Mouse (Mus musculus) neural tube, embryonic 11.5 days (tissue): Measurements from ENCODE around the gene Tsen15. TPM values are rescaled to one million over a fixed set of nuclear protein-coding genes. Genes with fewer than 3 reads are reported as not detected.
"Not testable (repeated sequence)": the region's sequence is repeated elsewhere in the genome, so short reads cannot be mapped to it uniquely, and the experiment has no call there.

Experiments used
- ATAC-seq: fragments of 200-750 bp; cut with Nextera tagmentation; 2 replicates; pipeline ENCODE4 v1.8.0; 2017; ENCODE audit warnings: moderate number of reproducible peaks, mild to moderate bottlenecking, moderate TSS enrichment, moderate library complexity; ENCODE audit not compliant: insufficient read depth, low FRiP score, low TSS enrichment
- DNase-seq: peaks from one replicate; pipeline ENCODE4 v3.0.0-alpha.2; 2015; ENCODE audit warnings: low spot score
- H3K27ac ChIP-seq: fragments of 300-500 bp; sonication (generic); 2 replicates; pipeline ENCODE4 v1.5.1; 2014; ENCODE audit warnings: low read depth, mild to moderate bottlenecking, low read length
- H3K27me3 ChIP-seq: fragments of 300-500 bp; sonication (generic); 2 replicates; pipeline ENCODE4 v1.6.1; 2014; ENCODE audit warnings: mild to moderate bottlenecking, low read length, mixed read lengths; ENCODE audit not compliant: control insufficient read depth, insufficient read depth
- H3K36me3 ChIP-seq: fragments of 300-500 bp; sonication (generic); 2 replicates; pipeline ENCODE4 v1.6.1; 2014; ENCODE audit warnings: mild to moderate bottlenecking, low read length, moderate library complexity, mixed read lengths; ENCODE audit not compliant: control insufficient read depth, insufficient read depth
- H3K4me1 ChIP-seq: fragments of 300-500 bp; sonication (generic); 2 replicates; pipeline ENCODE4 v1.6.1; 2014; ENCODE audit warnings: low read length, mixed read lengths; ENCODE audit not compliant: control insufficient read depth, insufficient read depth
- H3K4me2 ChIP-seq: fragments of 300-500 bp; sonication (generic); 2 replicates; pipeline ENCODE4 v1.6.1; 2014; ENCODE audit warnings: low read depth, mild to moderate bottlenecking, moderate library complexity
- H3K4me3 ChIP-seq: fragments of 300-500 bp; sonication (generic); 2 replicates; pipeline ENCODE4 v1.5.1; 2014; ENCODE audit warnings: low read depth, low read length
- H3K9ac ChIP-seq: fragments of 300-500 bp; sonication (generic); 2 replicates; pipeline ENCODE4 v1.6.1; 2014; ENCODE audit warnings: mild to moderate bottlenecking, low read length
- H3K9me3 ChIP-seq: fragments of 300-500 bp; sonication (generic); 2 replicates; pipeline ENCODE4 v1.6.1; 2016; ENCODE audit warnings: low read length; ENCODE audit not compliant: control insufficient read depth
- WGBS: fragments of 180-500 bp; shearing (Covaris S2); extraction: QIAGEN DNeasy Blood & Tissue Kit; methylation state at CpG from one replicate; pipeline ENCODE4 v1.1.7; 2014; 5-methylcytosine and 5-hydroxymethylcytosine counted together
- polyA plus RNA-seq: library from polyadenylated mRNA; unstranded; fragments of >200 nt; fragmentation: Nextera tagmentation; extraction: Ambion mirVana; gene quantifications from 2 replicates; pipeline ENCODE4 v1.2.1, GENCODE M21; 2014

Tsen15 gene
- polyA plus RNA-seq, 1 experiment from 2014 or later: 62.8 TPM

GRCm38 (mm10) chr1:152398708-152399107, 12.2 kb upstream of the Tsen15 start:
- ATAC-seq (no peak), DNase-seq (no peak)
- Histone ChIP-seq H3K4me2 (no peak overlapping the region), H3K4me3 (no peak overlapping the region), H3K4me1 (peaks cover 6% of the 10 kb centered on the region; the same call in 1 of the 2 replicates), H3K36me3 (no peaks in the 10 kb centered on the region), H3K27me3 (peaks cover 2% of the 10 kb centered on the region; the same call in 1 of the 2 replicates), H3K27ac (no peak overlapping the region), H3K9ac (no peak overlapping the region), H3K9me3 (no peaks in the 10 kb centered on the region)
- WGBS: 77% methylated on average over 1 of the region's 1 CpGs

- ATAC-seq: no peak
- DNase-seq: no peak
- no peak overlapping the region for H3K4me3 ChIP-seq
- 84% methylated on average over 4 of the region's 4 CpGs for WGBS
- H3K27me3 ChIP-seq: no peaks in the 10 kb centered on the region
- no peaks in the 10 kb centered on the region for H3K9me3 ChIP-seq
- H3K36me3 ChIP-seq: no peaks in the 10 kb centered on the region
- no peak overlapping the region for H3K27ac ChIP-seq
- H3K9ac ChIP-seq: no peak overlapping the region
- H3K4me1 ChIP-seq: no peaks in the 10 kb centered on the region
- H3K4me2 ChIP-seq: no peak overlapping the region
Measured at GRCm38 (mm10) chr1:152394956-152395515, 8.5 kb upstream of the Tsen15 start.

GRCm38 (mm10) chr1:152394137-152394536, 7.6 kb upstream of the Tsen15 start:
- no peak overlapping the region for H3K4me2 ChIP-seq
- no peak overlapping the region for H3K9ac ChIP-seq
- no peak overlapping the region for H3K4me3 ChIP-seq
- no peaks in the 10 kb centered on the region for H3K9me3 ChIP-seq
- no peaks in the 10 kb centered on the region for H3K4me1 ChIP-seq
- DNase-seq: no peak
- WGBS: 94% methylated on average over 3 of the region's 3 CpGs
- no peak overlapping the region for H3K27ac ChIP-seq
- ATAC-seq: no peak
- no peaks in the 10 kb centered on the region for H3K27me3 ChIP-seq
- H3K36me3 ChIP-seq: no peaks in the 10 kb centered on the region

DNA sequence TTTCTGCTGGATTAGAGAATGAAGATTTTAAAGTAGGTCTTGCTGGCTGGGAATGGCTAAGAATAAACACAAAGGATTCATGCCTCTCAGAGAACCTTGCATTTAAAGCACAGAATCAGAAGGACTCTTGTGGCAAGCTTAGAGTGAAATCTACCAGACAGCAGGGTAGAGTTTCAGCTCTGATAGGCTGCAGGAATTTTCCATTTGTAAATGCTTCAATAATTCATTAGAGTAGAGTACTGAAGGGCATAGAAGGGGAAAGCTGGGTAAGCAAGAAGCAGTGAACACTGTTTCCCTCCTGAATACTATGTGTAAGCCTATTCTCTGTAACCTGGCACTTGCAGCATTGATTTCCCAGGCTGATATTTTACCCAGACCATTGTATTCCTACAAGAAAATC, 2.8 kb upstream of the Tsen15 start:
- Histone ChIP-seq H3K9ac (no peak overlapping the region), H3K27ac (no peak overlapping the region), H3K4me2 (no peak overlapping the region), H3K4me1 (no peaks in the 10 kb centered on the region), H3K4me3 (no peak overlapping the region), H3K36me3 (no peaks in the 10 kb centered on the region), H3K27me3 (no peaks in the 10 kb centered on the region), H3K9me3 (no peaks in the 10 kb centered on the region)
- no peak for DNase-seq
- no peak for ATAC-seq

DNA sequence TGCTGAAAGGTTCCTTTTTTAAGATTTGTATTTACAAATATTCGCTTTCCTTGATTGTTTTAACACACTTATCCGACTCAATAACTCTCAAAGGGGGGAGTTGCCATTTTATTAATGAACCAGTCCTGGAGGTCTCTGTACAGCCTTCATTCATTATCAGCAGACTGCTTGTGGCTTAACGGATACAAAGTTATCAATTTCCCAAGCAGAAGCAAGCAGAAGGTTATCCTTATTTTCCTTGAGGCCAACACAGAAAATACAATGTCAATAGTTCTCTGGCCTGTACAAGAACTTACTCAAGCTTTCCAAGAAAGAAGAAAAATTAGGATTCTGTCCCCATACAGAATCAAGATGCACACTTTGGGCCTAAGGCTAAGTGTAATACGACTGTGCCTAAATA, 795 bp downstream of the Tsen15 start:
- Histone ChIP-seq H3K4me2 (peak overlapping the region; percentile 70), H3K4me3 (peak overlapping the region; percentile 81), H3K9ac (peak overlapping the region; percentile 71)
- not testable (repeated sequence) for H3K4me1 ChIP-seq, H3K27me3 ChIP-seq, H3K27ac ChIP-seq, H3K36me3 ChIP-seq, DNase-seq, ATAC-seq, H3K9me3 ChIP-seq
- 29% methylated on average over 2 of the region's 4 CpGs for whole genome bisulfite sequencing

GRCm38 (mm10) chr1:152384589-152384988, 1.9 kb downstream of the Tsen15 start:
- Histone ChIP-seq H3K27me3 (no peaks in the 10 kb centered on the region), H3K4me3 (no peak overlapping the region), H3K9me3 (no peaks in the 10 kb centered on the region), H3K4me2 (no peak overlapping the region), H3K9ac (no peak overlapping the region), H3K27ac (no peak overlapping the region), H3K4me1 (no peaks in the 10 kb centered on the region), H3K36me3 (no peaks in the 10 kb centered on the region)
- no peak for ATAC-seq
- 89% methylated on average over 1 of the region's 1 CpGs for WGBS
- DNase-seq: no peak

DNA sequence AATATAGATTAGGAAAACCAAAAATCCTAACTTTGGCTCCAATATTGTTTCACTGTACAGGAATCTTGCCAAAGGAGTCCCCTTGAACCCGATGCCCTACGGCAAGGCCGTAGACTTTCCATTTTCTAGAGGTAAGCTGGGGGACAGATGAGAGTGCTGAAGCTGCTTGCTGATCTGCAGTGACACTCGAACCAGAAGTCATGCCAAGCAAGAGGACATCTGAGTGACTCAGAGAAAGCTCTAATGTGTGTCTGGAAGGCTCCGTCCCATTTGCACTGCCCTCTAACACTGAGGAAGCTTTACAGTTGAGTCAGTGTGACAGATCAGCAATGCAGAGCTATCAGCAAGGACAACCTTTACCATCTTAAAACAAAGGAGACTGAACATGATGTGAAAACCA, 8.2 kb downstream of the Tsen15 start:
- no peaks in the 10 kb centered on the region for H3K36me3 ChIP-seq
- H3K4me2 ChIP-seq: no peak overlapping the region
- no peaks in the 10 kb centered on the region for H3K9me3 ChIP-seq
- no peaks in the 10 kb centered on the region for H3K4me1 ChIP-seq
- WGBS: 92% methylated on average over 5 of the region's 5 CpGs
- H3K27me3 ChIP-seq: no peaks in the 10 kb centered on the region
- DNase-seq (no peak), ATAC-seq (no peak)
- H3K4me3 ChIP-seq: no peak overlapping the region
- no peak overlapping the region for H3K9ac ChIP-seq
- no peak overlapping the region for H3K27ac ChIP-seq

DNA sequence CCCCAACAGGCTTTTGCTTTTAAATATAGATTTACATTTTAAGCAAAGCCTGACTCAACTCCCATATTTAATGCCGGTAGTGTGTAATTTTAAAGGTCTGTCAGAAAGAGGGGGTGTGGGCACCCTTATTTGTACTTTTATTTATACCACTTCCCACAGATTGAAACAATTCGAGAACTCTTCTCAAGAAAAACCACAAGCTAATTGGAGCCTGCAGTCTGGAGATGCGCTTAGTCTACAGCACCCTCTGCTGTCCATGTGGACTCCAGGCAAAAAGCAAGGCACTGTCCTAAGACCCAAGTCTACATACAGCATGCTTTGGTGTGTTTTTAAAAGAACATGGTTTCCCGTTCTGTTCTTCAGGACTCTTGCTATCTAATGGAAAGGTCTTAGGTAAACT, 17.3 kb downstream of the Tsen15 start:
- no peaks in the 10 kb centered on the region for H3K27me3 ChIP-seq
- no peak overlapping the region for H3K4me2 ChIP-seq
- no peaks in the 10 kb centered on the region for H3K9me3 ChIP-seq
- no peaks in the 10 kb centered on the region for H3K36me3 ChIP-seq
- WGBS: 42% methylated on average over 4 of the region's 4 CpGs
- H3K4me3 ChIP-seq: no peak overlapping the region
- DNase-seq: peak; percentile 64
- no peak for ATAC-seq
- H3K4me1 ChIP-seq: no peaks in the 10 kb centered on the region
- H3K27ac ChIP-seq: no peak overlapping the region
- no peak overlapping the region for H3K9ac ChIP-seq

- Histone ChIP-seq H3K4me2 (no peak overlapping the region), H3K4me3 (no peak overlapping the region), H3K27me3 (no peaks in the 10 kb centered on the region), H3K36me3 (no peaks in the 10 kb centered on the region), H3K4me1 (no peaks in the 10 kb centered on the region), H3K27ac (no peak overlapping the region), H3K9ac (no peak overlapping the region), H3K9me3 (no peaks in the 10 kb centered on the region)
- peak; percentile 23 for DNase-seq
- no peak for ATAC-seq
- 54% methylated on average over 13 of the region's 13 CpGs for WGBS
Measured at GRCm38 (mm10) chr1:152368311-152369088, 18.0 kb downstream of the Tsen15 start.
